Mouse (Mus musculus) limb, embryonic 12.5 days (tissue): ENCODE measurements around the gene Ankfn1. TPM values are rescaled to one million over a fixed set of nuclear protein-coding genes. Genes with fewer than 3 reads are reported as not detected.

ENCODE experiments used
- ATAC-seq: fragments of 200-750 bp; cut with Nextera tagmentation; 2 replicates; pipeline ENCODE4 v1.8.0; 2017; ENCODE audit warnings: low read depth, moderate TSS enrichment; ENCODE audit not compliant: insufficient number of reproducible peaks, insufficient read depth, low FRiP score, low TSS enrichment
- H3K27ac ChIP-seq: fragments of 300-500 bp; sonication (generic); 2 replicates; pipeline ENCODE4 v1.5.1; 2016; ENCODE audit warnings: mild to moderate bottlenecking, moderate library complexity
- H3K27me3 ChIP-seq: fragments of 300-500 bp; sonication (generic); 2 replicates; pipeline ENCODE4 v1.6.1; 2016; ENCODE audit warnings: mild to moderate bottlenecking, moderate library complexity
- H3K36me3 ChIP-seq: fragments of 300-500 bp; sonication (generic); 2 replicates; pipeline ENCODE4 v1.6.1; 2016; ENCODE audit warnings: mild to moderate bottlenecking, moderate library complexity
- H3K4me1 ChIP-seq: fragments of 300-500 bp; sonication (generic); replicated peaks from 2 replicates; pipeline ENCODE4 v1.6.1; 2016
- H3K4me2 ChIP-seq: fragments of 300-500 bp; sonication (generic); 2 replicates; pipeline ENCODE4 v1.6.1; 2016; ENCODE audit warnings: mild to moderate bottlenecking, moderate library complexity
- H3K4me3 ChIP-seq: fragments of 300-500 bp; sonication (generic); replicated peaks from 2 replicates; pipeline ENCODE4 v1.5.1; 2016; ENCODE audit warnings: mild to moderate bottlenecking
- H3K9ac ChIP-seq: fragments of 300-500 bp; sonication (generic); replicated peaks from 2 replicates; pipeline ENCODE4 v1.6.1; 2016; ENCODE audit warnings: mild to moderate bottlenecking, moderate library complexity
- H3K9me3 ChIP-seq: fragments of 300-500 bp; sonication (generic); 2 replicates; pipeline ENCODE4 v1.6.1; 2016; ENCODE audit warnings: mild to moderate bottlenecking, moderate library complexity
- WGBS: fragments of 180-500 bp; shearing (Covaris S2); methylation state at CpG from one replicate; pipeline ENCODE4 v1.1.7; 2016; 5-methylcytosine and 5-hydroxymethylcytosine counted together
- polyA plus RNA-seq: library from polyadenylated mRNA; unstranded; fragments of >200 nt; fragmentation: Nextera tagmentation; extraction: Ambion mirVana; gene quantifications from 2 replicates; pipeline ENCODE4 v1.2.1, GENCODE M21; 2016

Ankfn1 gene
- polyA plus RNA-seq, 1 experiment from 2014 or later: 0.53 TPM

- no peak overlapping the region for H3K4me2 ChIP-seq
- no peak overlapping the region for H3K9ac ChIP-seq
- no peak for ATAC-seq
- no peak overlapping the region for H3K27ac ChIP-seq
- no peaks in the 10 kb centered on the region for H3K4me1 ChIP-seq
- no peaks in the 10 kb centered on the region; the same call in 1 of the 2 replicates for H3K27me3 ChIP-seq
- H3K36me3 ChIP-seq: no peaks in the 10 kb centered on the region
- no peak overlapping the region for H3K4me3 ChIP-seq
- no peaks in the 10 kb centered on the region for H3K9me3 ChIP-seq
- WGBS: 78% methylated on average over 2 of the region's 2 CpGs
Observed at GRCm38 (mm10) chr11:89615806-89616205, 161.6 kb downstream of the Ankfn1 start.

GRCm38 (mm10) chr11:89611596-89611995 is 165.9 kb downstream of the Ankfn1 start:
- Histone ChIP-seq H3K9me3 (no peaks in the 10 kb centered on the region), H3K9ac (no peak overlapping the region), H3K27ac (no peak overlapping the region), H3K36me3 (no peaks in the 10 kb centered on the region), H3K4me2 (no peak overlapping the region), H3K4me1 (no peaks in the 10 kb centered on the region), H3K27me3 (peaks cover 6% of the 10 kb centered on the region; the same call in 1 of the 2 replicates), H3K4me3 (no peak overlapping the region)
- 49% methylated on average over 3 of the region's 3 CpGs for whole genome bisulfite sequencing
- no peak for ATAC-seq

GRCm38 (mm10) chr11:89608071-89608470 is 169.4 kb downstream of the Ankfn1 start:
- H3K4me1 ChIP-seq: no peaks in the 10 kb centered on the region
- 81% methylated on average over 7 of the region's 7 CpGs for WGBS
- no peak overlapping the region for H3K9ac ChIP-seq
- no peaks in the 10 kb centered on the region for H3K36me3 ChIP-seq
- no peak overlapping the region for H3K27ac ChIP-seq
- no peak overlapping the region for H3K4me2 ChIP-seq
- no peak for ATAC-seq
- no peak overlapping the region for H3K4me3 ChIP-seq
- no peaks in the 10 kb centered on the region for H3K9me3 ChIP-seq
- peaks cover 6% of the 10 kb centered on the region; the same call in 1 of the 2 replicates for H3K27me3 ChIP-seq

- peaks cover 6% of the 10 kb centered on the region; the same call in 1 of the 2 replicates for H3K27me3 ChIP-seq
- no peaks in the 10 kb centered on the region for H3K36me3 ChIP-seq
- no peaks in the 10 kb centered on the region for H3K4me1 ChIP-seq
- H3K27ac ChIP-seq: no peak overlapping the region
- H3K4me3 ChIP-seq: no peak overlapping the region
- H3K4me2 ChIP-seq: no peak overlapping the region
- ATAC-seq: no peak
- H3K9ac ChIP-seq: no peak overlapping the region
- no peaks in the 10 kb centered on the region for H3K9me3 ChIP-seq
- WGBS: 56% methylated on average over 3 of the region's 3 CpGs
Observed at GRCm38 (mm10) chr11:89607270-89607669, 170.2 kb downstream of the Ankfn1 start.

- 79% methylated on average over 6 of the region's 6 CpGs for WGBS
Observed at GRCm38 (mm10) chr11:89606346-89606745, 171.1 kb downstream of the Ankfn1 start.

GRCm38 (mm10) chr11:89602966-89603365 is 174.5 kb downstream of the Ankfn1 start:
- no peak for ATAC-seq
- Histone ChIP-seq H3K36me3 (no peaks in the 10 kb centered on the region), H3K9ac (no peak overlapping the region), H3K4me1 (no peaks in the 10 kb centered on the region), H3K9me3 (no peaks in the 10 kb centered on the region), H3K27me3 (no peaks in the 10 kb centered on the region), H3K4me2 (no peak overlapping the region), H3K4me3 (no peak overlapping the region), H3K27ac (no peak overlapping the region)
- WGBS: 86% methylated on average over 5 of the region's 5 CpGs

More at GRCm38 (mm10) chr11:89606346-89606745, 171.1 kb downstream of the Ankfn1 start:
- Histone ChIP-seq H3K36me3 (no peaks in the 10 kb centered on the region), H3K4me3 (no peak overlapping the region), H3K4me1 (no peaks in the 10 kb centered on the region), H3K4me2 (no peak overlapping the region), H3K27me3 (peaks cover 6% of the 10 kb centered on the region; the same call in 1 of the 2 replicates), H3K27ac (no peak overlapping the region), H3K9ac (no peak overlapping the region), H3K9me3 (no peaks in the 10 kb centered on the region)
- ATAC-seq: no peak

- no peak overlapping the region for H3K9ac ChIP-seq
- no peak overlapping the region for H3K4me2 ChIP-seq
- H3K27ac ChIP-seq: no peak overlapping the region
- H3K4me1 ChIP-seq: no peaks in the 10 kb centered on the region
- no peaks in the 10 kb centered on the region for H3K9me3 ChIP-seq
- 77% methylated on average over 8 of the region's 8 CpGs for WGBS
- no peak overlapping the region for H3K4me3 ChIP-seq
- H3K27me3 ChIP-seq: no peaks in the 10 kb centered on the region
- no peaks in the 10 kb centered on the region for H3K36me3 ChIP-seq
- ATAC-seq: no peak
Observed at GRCm38 (mm10) chr11:89600921-89601515, 176.4 kb downstream of the Ankfn1 start.

- no peak overlapping the region for H3K4me3 ChIP-seq
- no peaks in the 10 kb centered on the region for H3K9me3 ChIP-seq
- H3K27me3 ChIP-seq: no peaks in the 10 kb centered on the region
- H3K9ac ChIP-seq: no peak overlapping the region
- 81% methylated on average over 10 of the region's 10 CpGs for WGBS
- no peaks in the 10 kb centered on the region for H3K36me3 ChIP-seq
- no peak overlapping the region for H3K27ac ChIP-seq
- no peaks in the 10 kb centered on the region for H3K4me1 ChIP-seq
- no peak for ATAC-seq
- H3K4me2 ChIP-seq: no peak overlapping the region
Observed at GRCm38 (mm10) chr11:89590273-89590874, 187.1 kb downstream of the Ankfn1 start.

GRCm38 (mm10) chr11:89586341-89586740 is 191.1 kb downstream of the Ankfn1 start:
- 64% methylated on average over 2 of the region's 2 CpGs for WGBS
- H3K9ac ChIP-seq: no peak overlapping the region
- ATAC-seq: no peak

GRCm38 (mm10) chr11:89579826-89580225 is 197.6 kb downstream of the Ankfn1 start:
- no peak overlapping the region for H3K4me3 ChIP-seq
- 74% methylated on average over 6 of the region's 6 CpGs for WGBS
- H3K36me3 ChIP-seq: no peaks in the 10 kb centered on the region
- H3K9ac ChIP-seq: no peak overlapping the region
- no peak for ATAC-seq
- H3K27me3 ChIP-seq: no peaks in the 10 kb centered on the region
- no peak overlapping the region for H3K27ac ChIP-seq
- H3K4me1 ChIP-seq: no peaks in the 10 kb centered on the region
- H3K4me2 ChIP-seq: no peak overlapping the region
- H3K9me3 ChIP-seq: no peaks in the 10 kb centered on the region

More at GRCm38 (mm10) chr11:89586341-89586740, 191.1 kb downstream of the Ankfn1 start:
- Histone ChIP-seq H3K4me1 (no peaks in the 10 kb centered on the region), H3K9me3 (no peaks in the 10 kb centered on the region), H3K27ac (no peak overlapping the region), H3K27me3 (no peaks in the 10 kb centered on the region), H3K4me2 (no peak overlapping the region), H3K36me3 (no peaks in the 10 kb centered on the region), H3K4me3 (no peak overlapping the region)

- H3K27ac ChIP-seq: no peak overlapping the region
- WGBS: 90% methylated on average over 4 of the region's 4 CpGs
- H3K9ac ChIP-seq: no peak overlapping the region
- H3K4me2 ChIP-seq: no peak overlapping the region
- no peaks in the 10 kb centered on the region for H3K27me3 ChIP-seq
- H3K4me3 ChIP-seq: no peak overlapping the region
- H3K9me3 ChIP-seq: no peaks in the 10 kb centered on the region
- 0 out of 2 replicates have a peak, but pooled peaks cover 5% of the 10 kb centered on the region for H3K4me1 ChIP-seq
- no peak for ATAC-seq
- H3K36me3 ChIP-seq: no peaks in the 10 kb centered on the region
Observed at GRCm38 (mm10) chr11:89579111-89579510, 198.3 kb downstream of the Ankfn1 start.
